Mouse (Mus musculus) embryonic fibroblast, embryonic 13.5 days (primary cell): ENCODE results near the gene Muc13.

Experiments used
- CTCF ChIP-seq: IDR thresholded peaks from 2 replicates; pipeline ENCODE4 v1.5.1; 2011; ENCODE audit warnings: mild to moderate bottlenecking, control low read depth, low read length, moderate library complexity, borderline replicate concordance; ENCODE audit not compliant: insufficient read depth
- POLR2A ChIP-seq: IDR thresholded peaks from 2 replicates; pipeline ENCODE4 v1.6.1; 2011; ENCODE audit warnings: low read depth, mild to moderate bottlenecking, control low read depth, low read length, moderate library complexity

DNA sequence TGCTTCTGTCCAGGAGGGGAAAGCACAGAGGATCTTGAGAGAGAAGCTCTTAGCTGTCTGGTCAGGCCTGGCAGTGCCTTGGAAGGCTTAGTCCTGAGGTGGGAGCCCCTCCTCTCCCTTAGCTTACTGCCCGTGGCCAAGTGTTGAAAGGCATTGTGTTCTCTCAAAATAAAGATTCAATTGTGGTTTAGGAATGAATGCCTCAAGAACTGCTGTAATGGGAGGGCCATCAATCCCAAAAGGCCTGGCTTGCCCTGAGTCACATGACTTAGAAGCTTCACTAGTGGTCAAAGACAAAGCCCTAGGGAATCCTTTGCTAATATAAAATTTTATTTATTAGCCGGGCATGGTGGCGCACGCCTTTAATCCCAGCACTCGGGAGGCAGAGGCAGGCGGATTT is 30.8 kb downstream of the Muc13 start:
- TF ChIP-seq CTCF (no peak), POLR2A (no peak)
